Mouse (Mus musculus): ENCODE measurements around the gene Padi4. TPM values are rescaled to one million over a fixed set of nuclear protein-coding genes. Genes with fewer than 3 reads are reported as not detected.

The Padi4 gene
- polyA plus RNA-seq, 1 experiment from 2014 or later: 2.1 TPM

DNA sequence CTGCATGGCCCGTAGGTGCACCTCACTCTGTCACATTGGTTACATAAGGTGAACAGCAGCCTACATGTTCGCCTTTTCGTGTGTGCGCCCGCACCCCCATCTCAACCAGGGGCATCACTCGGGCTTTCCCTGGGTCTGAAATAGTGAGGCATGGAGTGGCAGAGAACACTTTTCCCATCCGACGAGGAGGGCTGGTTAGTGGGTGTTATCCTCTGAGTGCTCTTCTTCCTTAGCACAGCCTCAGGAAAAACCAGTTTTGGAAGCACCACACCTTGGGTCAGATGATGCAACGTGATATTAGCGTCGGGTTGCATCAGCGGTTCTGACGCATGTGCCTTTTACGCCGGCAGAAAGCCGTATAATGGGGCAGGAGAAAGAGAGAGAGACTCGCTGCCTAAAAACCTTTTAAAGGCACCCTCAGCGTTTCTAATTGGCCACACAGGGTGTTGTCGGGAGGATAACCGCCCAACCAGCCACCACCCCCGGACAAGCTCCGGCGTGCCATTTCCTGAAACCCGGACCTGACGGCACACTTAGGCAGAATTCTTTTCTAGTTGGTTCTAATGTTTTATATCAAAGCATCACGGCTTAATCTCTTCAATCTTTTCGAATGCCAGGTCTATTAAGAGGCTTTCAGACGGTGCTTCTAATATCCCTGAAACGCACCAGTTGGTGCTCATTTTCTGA, 74.5 kb downstream of the Padi4 start:
- no peak overlapping the region for H3K27ac ChIP-seq (ENCODE audit: low read depth)
- peak overlapping the region; percentile 94 for H3K9ac ChIP-seq
- H3K36me3 ChIP-seq (ENCODE audit: insufficient read depth): peaks cover 1% of the 10 kb centered on the region; the same call in 1 of the 2 replicates
- peak overlapping the region; percentile 92 for H3K4me3 ChIP-seq (ENCODE audit: low read depth, low read length)
- H3K9me3 ChIP-seq (ENCODE audit: low read depth, low read length): no peaks in the 10 kb centered on the region
- 3% methylated on average over 29 of the region's 29 CpGs for WGBS
- DNase-seq (peak; percentile 76), ATAC-seq (ENCODE audit: insufficient read depth) (no peak)
- no peak for TF ChIP-seq CTCF (IDR thresholded peaks at IDR 0.05; ENCODE audit: low read depth)
- 0 out of 2 replicates have a peak, but pooled peaks cover 5% of the 10 kb centered on the region for H3K27me3 ChIP-seq (ENCODE audit: insufficient read depth, low read length)
- 0 out of 2 replicates have a peak, but pooled peaks cover 11% of the 10 kb centered on the region for H3K4me1 ChIP-seq (ENCODE audit: insufficient read depth)
- H3K4me2 ChIP-seq: peak overlapping the region; percentile 92

Small RNA genes lying within 50 kb of the gene (microRNA-seq; reads per million reads assigned to microRNA genes)
- not detected for gene Gm25951 (ENCODE audit: borderline number of aligned reads)

Other genes with a start within 250 kb of the Padi4 start
- 13.5 and 16.1 TPM in 2 replicates for gene Arhgef10l, start 108.2 kb downstream of the Padi4 start, polyA plus RNA-seq (2014; fragmentation: Nextera tagmentation; extraction: Ambion mirVana)
- gene Rcc2, start 73.7 kb downstream of the Padi4 start, polyA plus RNA-seq (2014; fragmentation: Nextera tagmentation; extraction: Ambion mirVana): 54.9 and 62.8 TPM in 2 replicates
- not detected in 2 replicates for gene Padi6, start 31.6 kb downstream of the Padi4 start, polyA plus RNA-seq (2014; fragmentation: Nextera tagmentation; extraction: Ambion mirVana)
- 0.12 and 0.14 TPM in 2 replicates for gene Padi3, start 36.4 kb upstream of the Padi4 start, polyA plus RNA-seq (2014; fragmentation: Nextera tagmentation; extraction: Ambion mirVana)
- 0.04 and 0.11 TPM in 2 replicates for gene Padi1, start 71.5 kb upstream of the Padi4 start, polyA plus RNA-seq (2014; fragmentation: Nextera tagmentation; extraction: Ambion mirVana)
- 1.1 and 1.8 TPM in 2 replicates for gene Padi2, start 132.1 kb upstream of the Padi4 start, polyA plus RNA-seq (2014; fragmentation: Nextera tagmentation; extraction: Ambion mirVana)
- 382 and 392 TPM in 2 replicates for gene Sdhb, start 187.0 kb upstream of the Padi4 start, polyA plus RNA-seq (2014; fragmentation: Nextera tagmentation; extraction: Ambion mirVana)
- 34.0 and 37.2 TPM in 2 replicates for gene Atp13a2, start 212.6 kb upstream of the Padi4 start, polyA plus RNA-seq (2014; fragmentation: Nextera tagmentation; extraction: Ambion mirVana)
- gene Mfap2, start 236.2 kb upstream of the Padi4 start, polyA plus RNA-seq (2014; fragmentation: Nextera tagmentation; extraction: Ambion mirVana): 517 and 566 TPM in 2 replicates